9 mouse cellular contexts compared by ENCODE assay signal in genomic region chr11:54354595-54355563, GRCm38 (mm10). TPM values are rescaled to one million over a fixed set of nuclear protein-coding genes. Genes with fewer than 3 reads are reported as not detected.
A peak's percentile ranks its signal among the peaks of the same experiment; 100 is the strongest.
DNase-seq lines count a peak whose midpoint lies in the region; ATAC-seq and TF ChIP-seq lines count a peak whose summit lies in the region.
"Had no signal": no experiment of that assay in that cellular context is flagged by ENCODE, and none has a peak within 500 bp of the region (broad histone marks: within the 10 kb centered on the region; RNA-seq: fewer than 3 reads in every experiment).

No protein-coding gene starts in this region.

- peak; percentile 27 to 79; a peak in 3 of 4 replicates for TF ChIP-seq CTCF in CH12.LX (conservative IDR thresholded peaks at IDR 0.05 in 1 of 2, IDR thresholded peaks at IDR 0.05 in 1 of 2; ENCODE audit: low read depth in 2 of 2, low read length in 2 of 2)

- ATAC-seq in heart, embryonic 12.5 days (ENCODE audit: insufficient number of reproducible peaks, low FRiP score): no peak
- peak; percentile 61; the same call in 1 of the 2 replicates for ATAC-seq in forebrain, embryonic 16.5 days

- no peaks in the 10 kb centered on the region for H3K9me3 ChIP-seq in heart, embryonic 12.5 days (replicated peaks)
- H3K9me3 ChIP-seq in CH12.LX (replicated peaks; ENCODE audit: low read length): peaks cover 4% of the 10 kb centered on the region
- no peaks in the 10 kb centered on the region for H3K9me3 ChIP-seq in forebrain, embryonic 16.5 days (ENCODE audit: control insufficient read depth, low read length)

- no peaks in the 10 kb centered on the region for H3K36me3 ChIP-seq in heart, embryonic 12.5 days
- peaks cover 33 to 83% of the 10 kb centered on the region in 2 experiments for H3K36me3 ChIP-seq in CH12.LX (replicated peaks in 1 of 2; ENCODE audit: control insufficient read depth in 1 of 2, insufficient read depth in 1 of 2, low read length in 1 of 2)
- H3K36me3 ChIP-seq in forebrain, embryonic 16.5 days (ENCODE audit: control insufficient read depth, insufficient read depth): peaks cover 7% of the 10 kb centered on the region; the same call in 1 of the 2 replicates

- no peak overlapping the region for H3K4me3 ChIP-seq in heart, embryonic 12.5 days
- H3K4me3 ChIP-seq in CH12.LX (replicated peaks in 1 of 3; ENCODE audit: low read depth in 2 of 3, low read length in 2 of 3, poor library complexity in 1 of 3): no peak overlapping the region
- no peak overlapping the region for H3K4me3 ChIP-seq in forebrain, embryonic 16.5 days (replicated peaks; ENCODE audit: low read length)

- 41% methylated on average over 15 of the region's 15 CpGs for WGBS in heart, embryonic 12.5 days
- 46% methylated on average over 15 of the region's 15 CpGs for WGBS in forebrain, embryonic 16.5 days

- no peaks in the 10 kb centered on the region for H3K79me2 ChIP-seq in CH12.LX (replicated peaks; ENCODE audit: control insufficient read depth, extremely low read depth, insufficient read depth, poor library complexity, severe bottlenecking)

- no peak overlapping the region for H3K4me2 ChIP-seq in heart, embryonic 12.5 days
- H3K4me2 ChIP-seq in CH12.LX (ENCODE audit: insufficient read depth, low read depth, poor library complexity, severe bottlenecking): no peak overlapping the region
- H3K4me2 ChIP-seq in forebrain, embryonic 16.5 days (ENCODE audit: low read length): no peak overlapping the region

- no peak for TF ChIP-seq POLR2A in CH12.LX (IDR thresholded peaks at IDR 0.05; ENCODE audit: low read depth, low read length)

- dilution Hi-C loops in CH12.LX (cut with MboI; ENCODE audit: extremely low pct_ligation_motif_present, extremely low pct_unique_long_range_greater_than_20kb, low sequenced_read_pairs): no loop called here

- no peaks in the 10 kb centered on the region for H3K27me3 ChIP-seq in heart, embryonic 12.5 days (replicated peaks)
- no peaks in the 10 kb centered on the region for H3K27me3 ChIP-seq in CH12.LX (replicated peaks)
- no peaks in the 10 kb centered on the region for H3K27me3 ChIP-seq in forebrain, embryonic 16.5 days (replicated peaks; ENCODE audit: control insufficient read depth, insufficient read depth, low read length)

- TF ChIP-seq RAD21 in CH12.LX (IDR thresholded peaks at IDR 0.05; ENCODE audit: low read depth, low read length): peak; percentile 78

- DNase-seq in heart, adult 18-20 months: peak; percentile 32 to 57
- peak; percentile 80 for DNase-seq in CH12.LX (ENCODE audit: extremely low read depth)
- peak; percentile 57 for DNase-seq in cerebellum, adult 11-12 months
- DNase-seq in left cerebral cortex, postnatal 14 days (ENCODE audit: low spot score in 2 of 2): peak; percentile 48 to 67
- DNase-seq in naive thymus-derived CD4-positive, alpha-beta T cell, adult 2 months (ENCODE audit: low read depth): peak; percentile 65
- DNase-seq in urinary bladder, postnatal 4 days (ENCODE audit: low spot score in 2 of 2): no peak

- in situ Hi-C loops in CH12.LX (cut with MboI; ENCODE audit: low pct_ligation_motif_present, low pct_unique_long_range_greater_than_20kb, low sequenced_read_pairs): loop anchor here (5.0 to 10.0 kb wide), 2 partner anchors 48 to 350 kb away; no protein-coding TSS in a partner anchor

- no peaks in the 10 kb centered on the region for H3K4me1 ChIP-seq in heart, embryonic 12.5 days (replicated peaks)
- peaks cover 0 to 6% of the 10 kb centered on the region in 2 experiments; a peak in 2 of 4 replicates for H3K4me1 ChIP-seq in CH12.LX (ENCODE audit: control insufficient read depth in 1 of 2, insufficient read depth in 2 of 2)
- H3K4me1 ChIP-seq in forebrain, embryonic 16.5 days (replicated peaks; ENCODE audit: control insufficient read depth, insufficient read depth, low read length): peaks cover 6% of the 10 kb centered on the region

- intact Hi-C loops in left cerebral cortex, postnatal 14 days (cut with DNase I): loop anchor here (5.0 to 10.0 kb wide), 3 partner anchors 48 to 230 kb away; no protein-coding TSS in a partner anchor

- TF ChIP-seq EP300 in CH12.LX (IDR thresholded peaks at IDR 0.05; ENCODE audit: low read length): peak; percentile 53; the same call in 1 of the 2 replicates

- no peak overlapping the region for H3K27ac ChIP-seq in heart, embryonic 12.5 days (ENCODE audit: poor library complexity, severe bottlenecking)
- H3K27ac ChIP-seq in CH12.LX (ENCODE audit: insufficient read depth, low read depth): no peak overlapping the region
- H3K27ac ChIP-seq in forebrain, embryonic 16.5 days (ENCODE audit: low read length): no peak overlapping the region

- H3K9ac ChIP-seq in heart, embryonic 12.5 days: no peak overlapping the region
- no peak overlapping the region for H3K9ac ChIP-seq in CH12.LX (ENCODE audit: insufficient read depth, low read depth)
- no peak overlapping the region for H3K9ac ChIP-seq in forebrain, embryonic 16.5 days (replicated peaks; ENCODE audit: low read depth, low read length)

TF ChIP-seq in CH12.LX, 34 proteins besides CTCF, POLR2A, EP300 and RAD21:
- TF ChIP-seq ZC3H11A (IDR thresholded peaks at IDR 0.05; ENCODE audit: low read depth, low read length) (peak; percentile 34; the same call in 1 of the 2 replicates), KAT2A (IDR thresholded peaks at IDR 0.05; ENCODE audit: insufficient replicate concordance, low read length) (no peak), MAZ (IDR thresholded peaks at IDR 0.05; ENCODE audit: low read depth, low read length) (0 out of 2 replicates have a peak, but pooled peaks have one; percentile 56), TCF12 (IDR thresholded peaks at IDR 0.05; ENCODE audit: low read depth, low read length) (peak; percentile 71; the same call in 1 of the 2 replicates), BHLHE40 (IDR thresholded peaks at IDR 0.05; ENCODE audit: low read depth, low read length) (0 out of 2 replicates have a peak, but pooled peaks have one; percentile 4), MAX (IDR thresholded peaks at IDR 0.05; ENCODE audit: low read length) (peak; percentile 45), IRF4 (IDR thresholded peaks at IDR 0.05; ENCODE audit: low read depth, low read length) (no peak), E2F4 (IDR thresholded peaks at IDR 0.05; ENCODE audit: insufficient replicate concordance, low read depth, low read length) (no peak), CHD2 (IDR thresholded peaks at IDR 0.05; ENCODE audit: low read length) (peak; percentile 31; the same call in 1 of the 2 replicates), SMC3 (IDR thresholded peaks at IDR 0.05; ENCODE audit: low read depth, low read length) (peak; percentile 77)

RNA-seq across cellular contexts. Expression of gene Meikin, which starts 15.6 kb away (rescaled TPM):
- total RNA-seq in heart, adult 18-20 months (2021): not detected
- not detected in 2 replicates for polyA plus RNA-seq in heart, embryonic 12.5 days (2016; fragmentation: Nextera tagmentation; extraction: Ambion mirVana)
- total RNA-seq in CH12.LX (2012; rRNA removed): not detected in 2 replicates
- not detected in 2 replicates for total RNA-seq in CH12.LX (2014; rRNA removed)
- not detected in 2 replicates for polyA plus RNA-seq in CH12.LX (2012; ENCODE audit: insufficient read length, low read depth)
- not detected in 2 replicates for polyA plus RNA-seq in forebrain, embryonic 16.5 days (2015; fragmentation: Nextera tagmentation; extraction: Ambion mirVana)
- total RNA-seq in left cerebral cortex, postnatal 14 days (2021): not detected
- polyA plus RNA-seq: lung, embryonic 16.5 days had no signal

RNA-seq across cellular contexts. Expression of gene Acsl6, which starts 51.3 kb away (rescaled TPM):
- total RNA-seq in heart, adult 18-20 months (2021): 10 to 100 TPM; 11.1 to 14.8 TPM
- 0.40 and 0.55 TPM in 2 replicates for polyA plus RNA-seq in heart, embryonic 12.5 days (2016; fragmentation: Nextera tagmentation; extraction: Ambion mirVana)
- total RNA-seq in CH12.LX (2012; rRNA removed) (94.7 and 96.9 TPM in 2 replicates), CH12.LX (2014; rRNA removed) (74.1 and 74.9 TPM in 2 replicates)
- 204 and 222 TPM in 2 replicates for polyA plus RNA-seq in CH12.LX (2012; ENCODE audit: insufficient read length, low read depth)
- 38.5 and 40.9 TPM in 2 replicates for polyA plus RNA-seq in forebrain, embryonic 16.5 days (2015; fragmentation: Nextera tagmentation; extraction: Ambion mirVana)
- 100 to 1,000 TPM; 183 to 184 TPM for total RNA-seq in left cerebral cortex, postnatal 14 days (2021)

Comparison
In these comparisons a context has a peak if more than half of its experiments do, and no peak if none do; other contexts are left out.
1. DNase-seq: peak in heart, adult 18-20 months (2 of 2), CH12.LX (single experiment), cerebellum, adult 11-12 months (single experiment), left cerebral cortex, postnatal 14 days (2 of 2) and naive thymus-derived CD4-positive, alpha-beta T cell, adult 2 months (single experiment); none in urinary bladder, postnatal 4 days (0 of 2).
2. RNA of gene Acsl6, which starts 51.3 kb away (total RNA-seq): 183 to 184 TPM in left cerebral cortex, postnatal 14 days and 74.1 to 96.9 TPM in CH12.LX; 11.1 to 14.8 TPM in heart, adult 18-20 months; every median in the first group is over 4 times any median in the second.